Mouse (Mus musculus): ENCODE results near the gene Ercc4. TPM values are rescaled to one million over a fixed set of nuclear protein-coding genes. Genes with fewer than 3 reads are reported as not detected.

Gene Ercc4
- polyA plus RNA-seq, 1 experiment from 2014 or later: 9.5 TPM

GRCm38 (mm10) chr16:13199204-13199603 lies 89.7 kb downstream of the Ercc4 start:
- Histone ChIP-seq H3K4me1 (ENCODE audit: control insufficient read depth, insufficient read depth, low read length) (peaks cover 7% of the 10 kb centered on the region), H3K4me2 (ENCODE audit: low read depth, low read length) (no peak overlapping the region), H3K9me3 (replicated peaks; ENCODE audit: control insufficient read depth, low read length) (no peaks in the 10 kb centered on the region), H3K4me3 (ENCODE audit: low read length) (no peak overlapping the region), H3K27me3 (ENCODE audit: control insufficient read depth, insufficient read depth, low read length) (no peaks in the 10 kb centered on the region), H3K9ac (ENCODE audit: low read length) (no peak overlapping the region), H3K36me3 (ENCODE audit: control insufficient read depth, insufficient read depth) (no peaks in the 10 kb centered on the region), H3K27ac (ENCODE audit: low read length) (no peak overlapping the region)
- ATAC-seq (replicated peaks; ENCODE audit: extremely low read depth, insufficient read depth, low FRiP score): no peak
- WGBS: 50% methylated on average over 2 of the region's 2 CpGs

Other genes with a start within 250 kb of the Ercc4 start
- 12.7 and 13.7 TPM in 2 replicates for gene Mrtfb, start 146.8 kb downstream of the Ercc4 start, polyA plus RNA-seq (2015; fragmentation: Nextera tagmentation; extraction: Ambion mirVana)